Mouse (Mus musculus) left cerebral cortex, adult 2 months (tissue): ENCODE data around the gene Hoxd10. TPM values are rescaled to one million over a fixed set of nuclear protein-coding genes. Genes with fewer than 3 reads are reported as not detected.

ENCODE experiments used
- DNase-seq, 2 experiments: peaks; one replicate each; pipeline ENCODE4 v3.0.0; 2021 to 2022; ENCODE audit warnings: low spot score in 2 of 2, mixed read lengths in 1 of 2; ENCODE audit errors: extremely low spot score in 1 of 2
- H3K27ac ChIP-seq: fragments of 200-600 bp; 2 replicates; pipeline ENCODE4 v1.8.1; 2022
- H3K4me3 ChIP-seq: fragments of 200-600 bp; 2 replicates; pipeline ENCODE4 v1.8.1; 2022
- CTCF ChIP-seq: fragments of 200-600 bp; IDR thresholded peaks from 2 replicates; pipeline ENCODE4 v1.8.1; 2022; ENCODE audit warnings: antibody characterized with exemption, mild to moderate bottlenecking, moderate library complexity
- intact Hi-C: fragments of 180-260 bp; cut with DNase I; formaldehyde crosslinking; loops from one replicate; pipeline ENCODE4 v1.15.1; 2025
- total RNA-seq, 2 experiments: library from RNA; stranded (reverse); gene quantifications; 2 replicates each; pipeline ENCODE4 v1.2.3; 2021

Gene Hoxd10
- total RNA-seq, 2 experiments from 2014 or later, result not detected

DNA sequence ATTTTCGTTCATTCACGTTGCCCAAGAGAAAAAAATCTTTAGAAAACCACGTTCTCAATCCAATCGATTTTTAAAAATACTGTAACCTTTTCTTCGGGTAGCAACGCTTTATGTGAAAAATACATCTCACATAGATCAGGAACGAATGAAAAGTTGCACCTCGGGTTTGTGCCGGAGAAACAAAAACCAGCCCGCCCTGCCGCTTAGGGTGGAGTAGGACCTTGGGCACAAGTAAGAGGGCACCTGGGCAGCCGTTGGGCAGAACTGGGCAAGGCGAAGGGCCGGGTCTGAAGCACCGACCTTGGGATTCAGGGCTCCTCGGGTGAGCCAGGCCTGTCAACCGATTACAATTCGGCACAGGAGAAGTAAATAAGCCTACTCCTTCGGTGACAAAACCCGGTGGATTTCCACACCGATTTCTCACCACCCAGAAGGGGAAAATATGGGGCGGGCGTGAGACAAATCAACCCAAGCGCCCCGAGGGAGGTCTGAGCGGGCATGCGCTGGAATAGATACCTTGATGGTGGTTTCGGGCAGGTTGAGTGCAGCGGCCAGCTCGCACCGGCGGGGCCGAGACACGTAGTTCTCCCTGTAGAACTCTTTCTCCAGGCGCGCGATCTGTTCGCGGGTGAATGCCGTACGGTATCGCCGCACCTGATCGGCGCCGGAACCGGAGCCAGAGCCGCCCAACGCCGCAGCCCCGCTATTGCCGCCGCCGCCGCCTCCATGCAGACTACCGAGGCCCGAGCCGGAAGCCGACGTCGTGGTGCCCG is 34.3 kb upstream of the Hoxd10 start:
- no peak overlapping the region for H3K4me3 ChIP-seq
- TF ChIP-seq CTCF, result no peak
- intact Hi-C loops, result loop anchor here (5.0 to 10.0 kb wide), 4 partner anchors 55 to 1383 kb away; partner anchors contain the start of genes Gm28230, Hoxd3, Hoxd4 and Sp9

DNA sequence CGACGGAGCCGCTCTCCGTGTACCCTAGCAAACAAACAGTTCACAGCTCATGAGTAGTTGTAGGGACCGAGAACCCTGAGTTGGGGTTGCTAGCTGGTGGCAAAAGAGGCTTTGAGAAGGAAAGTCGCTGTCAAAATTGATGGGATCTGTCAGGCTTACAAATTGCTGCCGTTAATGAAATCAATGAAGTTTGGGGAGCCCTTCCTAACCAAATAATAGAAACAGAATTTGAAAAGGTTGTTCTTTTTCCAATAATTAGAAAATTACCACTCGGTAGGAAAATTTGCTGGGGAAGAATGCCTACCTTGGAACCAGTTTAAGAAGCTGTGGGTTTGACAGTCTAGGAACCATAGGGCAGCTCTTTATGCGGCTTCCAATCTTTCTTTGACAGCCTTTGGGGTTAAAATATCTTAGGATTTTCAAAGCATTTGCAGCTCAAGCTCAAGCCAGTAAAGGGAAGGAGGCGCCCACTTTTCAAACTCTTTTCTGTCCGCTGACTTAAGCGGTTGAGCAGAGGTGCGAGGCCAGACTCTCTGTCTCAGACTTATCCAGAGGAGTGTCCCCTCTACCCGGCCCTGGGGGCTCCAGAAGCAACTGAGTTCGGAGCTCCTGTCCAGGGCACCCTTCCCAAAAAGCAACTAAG is 33.6 kb upstream of the Hoxd10 start:
- intact Hi-C loops, result loop anchor here (5.0 to 10.0 kb wide), 4 partner anchors 54 to 1383 kb away; partner anchors contain the start of genes Gm28230, Hoxd3, Hoxd4 and Sp9
- no peak overlapping the region for H3K27ac ChIP-seq
- TF ChIP-seq CTCF, result no peak
- H3K4me3 ChIP-seq, result no peak overlapping the region
- DNase-seq, result no peak

More for the DNA sequence above, 34.3 kb upstream of the Hoxd10 start:
- no peak overlapping the region for H3K27ac ChIP-seq
- peak in 1 of 2 experiments; percentile 22 for DNase-seq

DNA sequence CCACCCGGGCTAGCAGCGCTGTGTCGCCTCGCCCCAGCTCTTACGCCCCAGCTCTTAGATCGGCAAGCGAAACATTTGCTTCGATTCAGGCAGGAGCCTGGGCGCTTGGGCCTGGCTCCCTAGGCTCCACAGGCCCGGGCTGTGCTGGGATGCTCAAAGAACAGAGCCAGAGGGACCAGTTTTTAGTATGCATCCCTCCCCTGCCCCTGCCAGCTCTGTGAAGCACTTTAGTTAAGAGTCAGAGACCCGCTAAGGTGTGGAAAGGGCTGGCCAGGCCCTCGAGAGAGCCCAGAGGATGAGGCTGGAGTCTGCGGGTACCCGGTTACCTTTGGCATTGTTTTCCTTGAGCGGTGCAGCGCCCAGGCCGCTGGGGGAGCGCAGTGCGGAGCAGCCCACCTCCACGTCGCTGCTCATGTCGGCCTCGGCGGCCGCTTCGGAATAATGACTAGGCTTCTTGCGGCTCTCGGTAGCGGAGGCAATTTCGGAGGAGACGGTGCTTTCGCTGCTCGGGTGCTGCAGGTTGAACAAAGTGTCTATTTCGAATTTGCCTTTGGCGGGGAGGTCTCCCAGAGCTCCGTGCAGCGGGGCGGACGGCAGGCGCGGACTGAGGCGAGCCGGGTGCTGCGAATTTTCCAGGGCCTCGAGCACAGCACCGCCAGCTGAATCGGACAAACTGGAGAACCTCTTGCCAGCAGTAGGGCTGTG is 32.9 kb upstream of the Hoxd10 start:
- TF ChIP-seq CTCF, result no peak
- intact Hi-C loops, result loop anchor here (5.0 to 10.0 kb wide), 4 partner anchors 53 to 1384 kb away; partner anchors contain the start of genes Gm28230, Hoxd3, Hoxd4 and Sp9
- Histone ChIP-seq H3K27ac (no peak overlapping the region), H3K4me3 (no peak overlapping the region)
- no peak for DNase-seq

DNA sequence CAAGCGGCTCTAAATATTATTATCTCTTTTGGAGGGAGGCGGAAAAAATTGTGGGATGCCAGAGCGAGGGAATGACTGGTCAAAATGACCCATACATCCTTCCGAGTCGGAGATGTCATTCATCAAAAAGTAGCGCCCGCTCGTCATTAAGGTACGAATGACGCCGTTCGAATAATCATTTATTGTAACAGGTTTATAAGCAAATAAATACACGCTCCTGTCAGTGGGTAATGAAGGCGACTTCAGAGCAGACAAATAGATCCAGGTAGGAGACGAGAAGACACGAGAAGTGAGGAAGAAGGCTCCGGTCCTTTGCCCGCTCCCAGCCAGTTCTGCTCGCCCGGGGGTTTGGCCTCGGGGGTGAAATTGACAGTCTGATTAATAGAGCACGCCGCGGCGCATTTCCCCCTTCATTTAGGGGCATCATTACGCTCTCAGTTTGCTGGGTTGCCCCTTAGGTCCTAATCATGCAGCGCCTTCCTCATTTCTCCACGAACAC is 32.2 kb upstream of the Hoxd10 start, which contains the start of gene Evx2:
Gene Evx2 (minus strand): TSS at position 51 of the 499 bp plus-strand sequence.
- no peak for TF ChIP-seq CTCF
- no peak within 1 kb of the TSS for H3K4me3 ChIP-seq

DNA sequence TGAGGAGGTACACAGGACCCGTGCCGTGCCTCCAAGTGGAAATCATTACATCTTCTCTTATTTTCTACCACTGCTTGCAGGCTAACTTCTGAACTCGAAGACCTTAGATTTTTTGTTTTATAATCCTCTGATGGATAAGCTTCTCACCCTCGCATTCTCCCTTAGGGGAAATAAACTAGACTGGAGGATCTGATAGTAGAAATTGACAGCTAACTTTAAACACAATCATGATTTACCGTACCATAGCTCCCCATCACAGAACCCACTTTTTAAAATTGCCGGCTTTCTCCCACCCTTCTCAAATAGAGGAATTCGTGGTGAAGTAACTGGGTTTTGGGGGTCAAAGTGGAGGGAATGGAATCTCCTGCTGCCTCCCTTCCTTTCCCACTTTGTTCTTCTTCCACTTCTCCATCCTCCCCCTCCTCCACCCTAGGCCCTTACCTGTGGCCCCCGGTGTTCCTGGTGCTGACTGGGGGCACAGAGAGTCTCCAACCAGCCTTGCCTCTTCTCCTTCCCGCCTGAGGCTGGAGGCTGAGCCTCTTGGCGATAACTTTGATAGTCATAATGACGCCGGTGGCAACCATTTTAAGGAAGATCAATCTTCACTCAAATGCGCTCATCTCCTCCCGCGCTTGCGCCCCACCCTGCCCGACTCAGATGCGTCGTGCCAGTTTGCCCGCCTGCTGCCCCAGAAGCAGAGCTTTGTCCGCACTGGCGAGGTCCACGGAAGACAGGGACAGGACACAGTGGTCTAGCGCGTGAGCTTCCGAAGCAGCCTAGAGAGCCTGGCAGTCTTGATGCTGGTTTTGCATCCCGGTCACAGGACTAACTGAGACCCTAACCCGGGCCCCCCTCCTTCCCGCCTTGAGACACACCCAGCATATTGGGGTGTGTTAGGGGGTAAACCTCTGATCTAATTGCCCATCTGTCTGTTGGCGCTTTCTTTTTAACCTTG is 31.0 kb upstream of the Hoxd10 start:
- H3K4me3 ChIP-seq, result no peak overlapping the region
- intact Hi-C loops, result loop anchor here (5.0 kb wide), 1 partner anchor 733 kb away; no protein-coding TSS in a partner anchor
- no peak overlapping the region for H3K27ac ChIP-seq
- TF ChIP-seq CTCF, result no peak
- no peak for DNase-seq

More for the DNA sequence above, 32.2 kb upstream of the Hoxd10 start, which contains the start of gene Evx2:
- H3K27ac ChIP-seq, result no peak within 1 kb of the TSS
- intact Hi-C loops, result loop anchor here (5.0 to 10.0 kb wide), 5 partner anchors 53 to 1385 kb away; partner anchors contain the start of genes Gm28230, Hoxd3, Hoxd4 and Sp9
- DNase-seq, result no peak

DNA sequence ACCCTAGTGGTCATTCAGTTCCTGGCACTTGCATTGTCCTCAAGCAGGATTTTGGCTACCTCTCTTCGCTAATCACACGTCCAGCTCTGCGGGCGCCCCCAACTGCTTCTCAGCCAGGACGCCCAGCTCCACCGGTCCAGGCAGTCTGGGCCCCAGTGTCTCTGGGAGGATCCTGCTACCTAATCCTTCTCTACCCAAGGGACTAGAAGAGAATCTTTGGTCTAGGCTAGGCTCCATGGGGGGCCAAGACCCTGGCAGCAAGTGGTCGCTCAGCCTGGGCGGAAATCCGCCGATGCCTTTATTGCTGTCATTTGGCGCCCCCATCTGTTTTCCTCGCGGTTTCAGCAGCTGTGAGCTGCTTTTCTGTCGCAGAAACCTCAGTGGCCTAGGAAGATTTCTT is 30.0 kb upstream of the Hoxd10 start:
- no peak overlapping the region for H3K27ac ChIP-seq
- peak in 1 of 2 experiments; percentile 44 for DNase-seq
- peak; percentile 59 for TF ChIP-seq CTCF
- no peak overlapping the region for H3K4me3 ChIP-seq
- intact Hi-C loops, result loop anchor here (1.0 to 5.0 kb wide), 5 partner anchors 361 to 734 kb away; no protein-coding TSS in a partner anchor

DNA sequence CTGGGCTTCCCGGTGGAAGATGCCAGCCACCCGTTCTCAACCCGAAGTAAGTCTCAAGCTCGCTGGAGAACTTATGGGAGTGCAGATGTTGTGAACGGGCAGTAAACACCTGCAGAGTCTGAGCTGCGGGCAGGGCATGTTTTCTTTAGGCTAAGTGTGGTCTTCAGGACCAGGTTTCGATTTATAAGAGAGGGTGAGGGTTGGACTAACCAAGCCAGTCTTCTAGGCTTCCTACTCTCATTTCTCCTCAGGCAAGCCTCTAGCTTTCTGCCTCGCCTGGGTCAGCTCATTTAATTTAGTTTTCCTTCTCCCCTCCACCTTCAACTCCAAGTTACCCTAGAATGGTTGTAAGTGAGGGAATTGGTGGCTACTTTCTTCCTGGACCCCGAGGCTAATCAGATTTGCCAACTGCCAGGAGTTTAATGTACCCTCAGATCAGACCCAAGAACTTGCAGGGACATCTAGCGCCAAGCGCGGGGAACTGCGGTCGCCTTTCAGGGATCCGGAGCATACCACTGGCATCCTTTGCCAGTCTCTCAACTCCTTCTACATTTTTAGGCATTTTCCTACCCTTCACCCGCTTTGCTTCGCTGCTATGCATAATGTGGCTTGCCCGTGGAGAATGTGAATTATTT is 28.3 kb upstream of the Hoxd10 start:
- no peak overlapping the region for H3K4me3 ChIP-seq
- intact Hi-C loops, result loop anchor here (2.0 to 5.0 kb wide), 3 partner anchors 363 to 736 kb away; no protein-coding TSS in a partner anchor
- peak in 1 of 2 experiments; percentile 63 for DNase-seq

DNA sequence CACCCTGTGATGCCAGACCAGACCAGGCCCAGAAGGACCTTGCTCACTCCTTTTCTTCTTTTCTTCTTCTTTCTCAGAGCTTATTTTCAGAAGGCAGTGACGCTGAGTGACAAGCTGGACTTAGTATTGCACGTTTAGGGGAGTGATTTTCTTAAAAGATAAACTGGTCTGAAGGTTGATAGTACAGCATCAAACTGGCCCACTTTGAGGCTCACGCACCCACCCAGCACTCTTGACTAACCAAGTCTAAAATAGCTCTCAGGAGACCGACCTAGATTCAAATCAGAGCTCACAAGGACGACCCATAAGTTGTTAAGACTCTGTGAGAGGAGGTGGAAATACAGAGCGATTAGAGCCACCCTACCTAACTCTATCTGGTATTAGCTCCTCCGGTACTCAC is 25.3 kb upstream of the Hoxd10 start:
- Histone ChIP-seq H3K27ac (no peak overlapping the region), H3K4me3 (no peak overlapping the region)
- intact Hi-C loops, result no loop called here
- DNase-seq, result no peak
- TF ChIP-seq CTCF, result no peak

More for the DNA sequence above, 28.3 kb upstream of the Hoxd10 start:
- H3K27ac ChIP-seq, result no peak overlapping the region
- peak; percentile 78 for TF ChIP-seq CTCF

DNA sequence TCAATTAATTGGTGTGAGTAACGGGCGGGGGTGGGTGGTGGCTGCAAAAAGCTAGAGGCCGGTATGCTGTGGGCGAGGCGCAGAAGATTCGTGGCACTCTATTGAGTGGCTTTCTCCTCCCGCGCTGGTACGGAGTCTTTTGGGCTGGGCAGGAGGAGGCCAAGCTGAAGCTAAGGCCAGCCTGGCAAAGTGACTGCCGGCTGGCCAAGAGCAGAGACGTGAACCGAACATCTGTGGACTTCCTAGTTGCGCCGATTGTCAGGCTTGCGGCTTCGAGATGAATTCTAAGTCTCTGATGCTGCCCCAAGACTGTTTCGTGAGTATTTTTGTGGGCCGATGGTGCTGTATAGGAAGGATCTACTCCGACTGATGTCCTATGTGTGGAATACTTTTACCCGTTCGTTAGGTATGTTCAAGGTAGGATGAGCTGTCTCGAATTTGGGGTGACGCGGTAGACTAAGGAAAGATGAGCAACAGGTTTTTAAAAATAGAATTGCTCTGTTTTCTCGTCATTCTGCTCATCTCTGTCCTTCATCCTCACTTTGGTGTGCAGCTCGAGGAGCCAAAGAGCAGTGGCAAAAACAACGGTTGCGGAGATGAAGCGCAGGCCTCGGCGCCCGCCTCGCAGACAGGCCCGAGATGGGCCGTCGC is 24.4 kb upstream of the Hoxd10 start:
- no peak for TF ChIP-seq CTCF
- no peak overlapping the region for H3K27ac ChIP-seq
- DNase-seq, result no peak
- H3K4me3 ChIP-seq, result no peak overlapping the region
- intact Hi-C loops, result no loop called here
